Mouse (Mus musculus): Measurements from ENCODE around the gene Aldh3b2.
"Not testable (repeated sequence)": the region's sequence is repeated elsewhere in the genome, so short reads cannot be mapped to it uniquely, and the experiment has no call there.

The Aldh3b2 gene

DNA sequence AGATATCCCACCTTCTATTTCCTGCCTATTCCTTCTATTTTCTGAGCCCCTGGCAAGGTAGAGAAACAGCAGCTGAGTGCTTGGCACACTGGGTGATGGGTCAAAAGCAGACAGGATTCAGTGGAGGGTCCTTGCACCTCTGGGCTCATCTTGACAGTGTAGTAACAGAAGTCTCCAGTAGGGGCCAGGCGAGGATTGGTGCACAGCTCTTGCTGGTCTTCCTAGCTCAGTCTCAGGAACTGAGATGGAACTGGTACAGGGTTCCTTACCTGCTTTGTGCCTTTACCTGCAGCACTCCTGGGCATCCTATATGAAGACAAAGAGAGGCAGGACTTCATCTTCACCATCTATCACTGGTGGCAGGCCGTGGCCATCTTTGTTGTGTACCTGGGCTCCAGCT is 25.4 kb upstream of the Aldh3b2 start:
- DNase-seq (ENCODE audit: low read depth in 1 of 2, low spot score in 2 of 2) = no peak

- no peak for DNase-seq (ENCODE audit: low read depth in 1 of 2, low spot score in 2 of 2)
Observed at GRCm38 (mm10) chr19:3947813-3948212, 24.3 kb upstream of the Aldh3b2 start.

GRCm38 (mm10) chr19:3948546-3948945 is 23.6 kb upstream of the Aldh3b2 start:
- no peak for DNase-seq (ENCODE audit: low read depth in 1 of 2, low spot score in 2 of 2)

GRCm38 (mm10) chr19:3950331-3950730 is 21.8 kb upstream of the Aldh3b2 start:
- no peak for DNase-seq (ENCODE audit: low read depth in 1 of 2, low spot score in 2 of 2)

- DNase-seq (ENCODE audit: low read depth in 1 of 2, low spot score in 2 of 2) = no peak
Observed at GRCm38 (mm10) chr19:3951461-3951860, 20.7 kb upstream of the Aldh3b2 start.

GRCm38 (mm10) chr19:3952099-3952498 is 20.0 kb upstream of the Aldh3b2 start:
- no peak for DNase-seq (ENCODE audit: low read depth in 1 of 2, low spot score in 2 of 2)

- DNase-seq (ENCODE audit: low read depth in 1 of 2, low spot score in 2 of 2) = no peak
Observed at GRCm38 (mm10) chr19:3955033-3955432, 17.1 kb upstream of the Aldh3b2 start.

DNA sequence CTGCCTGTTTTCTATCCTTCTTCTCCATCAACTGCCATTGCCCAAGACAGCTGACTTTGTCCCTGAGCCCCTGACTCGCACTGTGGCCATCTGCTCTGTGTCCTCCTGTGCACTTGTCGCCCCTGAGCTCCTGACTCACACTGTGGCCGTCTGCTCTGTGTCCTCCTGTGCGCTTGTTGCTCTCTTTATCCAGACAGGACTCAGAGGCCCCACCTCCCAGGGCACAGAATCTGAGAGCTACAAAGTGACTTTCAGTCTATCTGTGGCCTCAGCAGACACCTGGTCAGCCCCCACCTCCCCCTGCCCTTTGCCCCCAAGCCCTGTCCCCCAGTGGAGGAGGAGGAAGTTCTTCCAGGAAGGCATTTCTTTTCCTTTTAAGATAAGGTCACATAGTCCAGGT is 16.3 kb upstream of the Aldh3b2 start:
- DNase-seq (ENCODE audit: low read depth in 1 of 2, low spot score in 2 of 2) = no peak

GRCm38 (mm10) chr19:3957296-3958036 is 14.7 kb upstream of the Aldh3b2 start:
- not testable (repeated sequence) for DNase-seq (ENCODE audit: low read depth in 1 of 2, low spot score in 2 of 2)

GRCm38 (mm10) chr19:3958470-3958869 is 13.7 kb upstream of the Aldh3b2 start, which contains the start of gene Aldh3b3:
TSS of gene Aldh3b3 (plus strand) at chr19:3958645.
- DNase-seq (ENCODE audit: low read depth in 1 of 2, low spot score in 2 of 2) = no peak

DNA sequence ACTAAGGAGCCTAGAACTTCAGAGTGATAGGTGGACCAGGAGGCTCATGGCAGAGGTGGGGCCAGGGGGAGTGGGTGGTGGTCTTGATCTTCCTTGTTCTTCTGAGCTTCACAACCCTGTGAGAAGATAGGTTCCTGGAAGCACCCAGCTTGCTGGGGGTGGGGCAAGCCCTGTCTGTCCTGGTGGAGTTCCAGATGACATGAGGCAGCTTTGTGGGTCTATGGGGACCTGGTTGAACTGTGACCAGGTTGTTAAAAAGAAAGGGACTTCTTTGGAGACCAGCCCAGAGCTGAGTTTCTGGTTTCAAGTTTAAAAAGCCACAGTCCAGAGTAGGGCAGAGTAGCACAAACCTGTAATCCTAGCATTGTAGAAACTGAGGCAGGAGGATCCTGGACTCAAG is 13.1 kb upstream of the Aldh3b2 start:
- DNase-seq (ENCODE audit: low read depth in 1 of 2, low spot score in 2 of 2) = no peak

DNA sequence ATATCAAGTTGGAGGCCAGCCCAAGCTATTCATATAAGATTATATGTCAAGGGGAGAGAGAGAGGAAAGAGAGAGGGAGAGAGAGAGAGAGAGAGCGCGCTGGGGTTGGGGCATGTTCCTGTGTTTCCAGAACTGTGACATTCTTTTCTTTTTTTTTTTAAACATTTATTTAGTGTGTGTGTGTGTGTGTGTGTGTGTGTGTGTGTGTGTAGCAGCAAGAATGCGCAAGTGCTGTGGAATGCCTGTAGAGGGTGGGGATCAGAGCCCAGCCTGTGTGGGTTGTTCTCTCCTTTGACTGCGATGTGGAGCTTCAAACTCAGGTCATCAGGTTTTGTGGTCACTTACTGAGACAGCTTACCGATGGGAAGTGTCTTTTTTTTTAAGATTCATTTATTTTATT is 11.9 kb upstream of the Aldh3b2 start:
- no peak for DNase-seq (ENCODE audit: low read depth in 1 of 2, low spot score in 2 of 2)

DNA sequence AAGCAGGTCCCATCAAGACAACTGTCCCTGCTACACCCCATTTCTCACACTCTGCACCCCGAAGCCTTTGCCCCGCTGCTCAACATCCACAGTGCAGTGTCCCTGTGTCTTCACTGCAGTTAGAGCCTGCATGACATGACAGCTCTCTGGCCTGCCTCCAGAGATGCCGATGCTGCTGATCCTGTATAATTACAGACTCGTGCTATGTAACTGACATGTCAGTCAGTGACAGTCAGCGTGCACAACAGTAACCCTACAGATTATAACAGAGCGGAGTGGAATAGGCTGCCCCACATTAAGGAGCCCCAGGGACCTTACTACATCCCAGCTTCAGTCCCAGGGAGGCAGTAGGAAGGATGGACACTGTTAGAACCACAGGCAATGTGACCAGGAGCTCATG is 10.3 kb upstream of the Aldh3b2 start:
- not testable (repeated sequence) for DNase-seq (ENCODE audit: low read depth in 1 of 2, low spot score in 2 of 2)

GRCm38 (mm10) chr19:3962469-3962868 is 9.7 kb upstream of the Aldh3b2 start:
- DNase-seq (ENCODE audit: low read depth in 1 of 2, low spot score in 2 of 2) = no peak

GRCm38 (mm10) chr19:3964030-3964429 is 8.1 kb upstream of the Aldh3b2 start:
- DNase-seq (ENCODE audit: low read depth in 1 of 2, low spot score in 2 of 2) = no peak

GRCm38 (mm10) chr19:3966330-3967075 is 5.6 kb upstream of the Aldh3b2 start:
- DNase-seq (ENCODE audit: low read depth in 1 of 2, low spot score in 2 of 2) = no peak

DNA sequence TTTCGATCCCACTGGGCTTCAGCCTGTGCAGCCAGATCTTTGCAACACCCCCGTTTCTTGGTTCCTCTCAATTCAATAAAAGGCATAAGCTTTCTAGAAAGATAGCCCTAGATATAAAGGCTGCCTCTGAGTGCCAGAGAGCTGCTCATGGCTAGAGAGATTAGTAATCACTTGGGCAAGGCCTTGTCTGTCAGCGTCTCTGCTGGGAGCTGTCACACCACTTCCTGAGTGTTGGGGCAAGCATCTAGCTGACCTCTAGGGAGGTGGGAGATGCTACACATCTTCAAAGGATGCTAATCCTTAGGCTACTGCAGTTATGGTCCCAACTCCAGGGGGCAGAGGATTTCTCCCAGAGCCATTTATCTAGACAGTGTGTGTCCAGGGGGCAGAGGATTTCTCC is 4.9 kb upstream of the Aldh3b2 start:
- no peak for DNase-seq (ENCODE audit: low read depth in 1 of 2, low spot score in 2 of 2)

GRCm38 (mm10) chr19:3974608-3975007 is 2.5 kb downstream of the Aldh3b2 start:
- not testable (repeated sequence) for DNase-seq (ENCODE audit: low read depth in 1 of 2, low spot score in 2 of 2)

GRCm38 (mm10) chr19:3975866-3976265 is 3.7 kb downstream of the Aldh3b2 start:
- DNase-seq (ENCODE audit: low read depth in 1 of 2, low spot score in 2 of 2) = no peak

- peak; percentile 29 to 57 for DNase-seq (ENCODE audit: low read depth in 1 of 2, low spot score in 2 of 2)
Observed at GRCm38 (mm10) chr19:3980309-3980708, 8.2 kb downstream of the Aldh3b2 start.

DNA sequence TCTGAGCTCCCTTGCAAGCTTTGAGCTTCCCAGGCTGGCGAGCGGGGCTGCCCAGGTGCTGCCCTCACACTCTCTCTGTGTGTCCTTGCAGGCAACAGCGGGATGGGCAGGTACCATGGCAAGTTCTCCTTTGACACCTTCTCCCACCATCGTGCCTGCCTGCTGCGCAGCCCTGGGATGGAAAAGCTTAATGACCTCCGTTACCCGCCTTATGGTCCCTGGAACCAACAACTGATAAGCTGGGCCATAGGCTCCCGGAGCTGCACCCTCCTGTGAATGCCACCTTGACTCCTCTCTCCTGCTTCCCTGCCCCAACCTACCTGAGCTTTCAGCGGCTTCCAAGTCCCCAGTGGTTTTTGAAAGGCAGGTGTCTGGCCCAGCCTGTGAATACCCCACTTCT is 8.8 kb downstream of the Aldh3b2 start:
- no peak for DNase-seq (ENCODE audit: low read depth in 1 of 2, low spot score in 2 of 2)

DNA sequence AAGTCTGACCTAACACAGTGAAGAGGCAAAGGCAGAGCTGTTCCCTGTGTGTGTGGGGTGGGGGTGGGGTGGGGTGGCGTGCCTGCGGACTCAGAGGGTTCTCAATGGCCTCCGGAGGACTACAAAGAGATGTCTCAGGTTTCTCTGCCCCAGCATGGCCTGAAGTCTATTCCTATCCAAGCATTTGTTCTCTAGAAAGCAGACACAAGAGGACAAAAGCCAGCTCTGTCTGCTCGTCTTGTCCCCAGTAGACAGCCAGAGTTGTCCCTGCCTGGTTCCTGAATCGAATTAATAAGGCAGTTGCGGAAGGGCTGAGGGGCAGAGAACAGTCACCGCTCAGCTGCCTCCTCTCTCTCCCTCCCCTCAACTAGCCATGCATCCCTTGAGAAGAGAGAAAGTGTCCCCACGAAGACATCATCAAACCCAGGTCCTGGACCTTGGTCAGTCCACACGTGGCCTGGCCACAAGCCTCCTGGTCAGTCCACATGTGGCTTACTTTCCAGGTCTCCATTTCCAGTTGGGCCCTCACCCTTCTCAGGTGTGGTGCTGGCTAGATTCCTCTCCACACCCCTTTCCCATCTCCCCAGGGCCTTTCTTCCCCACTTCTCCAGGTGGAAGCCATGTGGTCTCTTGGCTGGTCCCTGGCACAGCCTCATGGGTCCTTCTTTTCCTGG is 11.5 kb downstream of the Aldh3b2 start:
- DNase-seq (ENCODE audit: low read depth in 1 of 2, low spot score in 2 of 2) = no peak
